ENCODE assay signal across 29 mouse cellular contexts in genomic region chr8:125609737-125610136, GRCm38 (mm10). TPM values are rescaled to one million over a fixed set of nuclear protein-coding genes. Genes with fewer than 3 reads are reported as not detected.
A peak's percentile ranks its signal among the peaks of the same experiment; 100 is the strongest.
DNase-seq lines count a peak whose midpoint lies in the region; ATAC-seq and TF ChIP-seq lines count a peak whose summit lies in the region.
"Had no signal": no experiment of that assay in that cellular context is flagged by ENCODE, and none has a peak within 500 bp of the region (broad histone marks: within the 10 kb centered on the region; RNA-seq: fewer than 3 reads in every experiment).

No protein-coding gene starts in this region.

- no peak overlapping the region for H3K4me3 ChIP-seq in lung, embryonic 14.5 days (ENCODE audit: low read depth, low read length)
- H3K4me3 ChIP-seq in lung, adult 2 months (replicated peaks; ENCODE audit: extremely low read depth, low read depth, low read length) = no peak overlapping the region
- no peak overlapping the region for H3K4me3 ChIP-seq in lung, embryonic 16.5 days (ENCODE audit: low read length)
- H3K4me3 ChIP-seq in midbrain, embryonic 16.5 days (ENCODE audit: low read depth, low read length) = no peak overlapping the region
- H3K4me3 ChIP-seq: embryonic facial prominence, embryonic 13.5 days; embryonic facial prominence, embryonic 15.5 days; erythroblast, embryonic 14.5 days; forebrain, embryonic 10.5 days; forebrain, embryonic 12.5 days had no signal

- no peak overlapping the region for H3K27ac ChIP-seq in lung, embryonic 14.5 days (ENCODE audit: low read depth)
- no peak overlapping the region for H3K27ac ChIP-seq in lung, embryonic 16.5 days (ENCODE audit: low read length)
- H3K27ac ChIP-seq in midbrain, embryonic 16.5 days (ENCODE audit: low read length) = no peak overlapping the region
- H3K27ac ChIP-seq: embryonic facial prominence, embryonic 13.5 days; embryonic facial prominence, embryonic 15.5 days; forebrain, embryonic 10.5 days; forebrain, embryonic 12.5 days had no signal

- no peaks in the 10 kb centered on the region for H3K4me1 ChIP-seq in lung, embryonic 14.5 days (ENCODE audit: insufficient read depth)
- H3K4me1 ChIP-seq in lung, adult 2 months (ENCODE audit: control insufficient read depth, insufficient read depth, low read length) = no peaks in the 10 kb centered on the region
- peaks cover 7% of the 10 kb centered on the region for H3K4me1 ChIP-seq in lung, embryonic 16.5 days (replicated peaks; ENCODE audit: control insufficient read depth, insufficient read depth, low read length)
- no peaks in the 10 kb centered on the region for H3K4me1 ChIP-seq in midbrain, embryonic 16.5 days (ENCODE audit: control insufficient read depth, insufficient read depth, low read length)
- H3K4me1 ChIP-seq: forebrain, embryonic 12.5 days had no signal

- peak; percentile 66 for DNase-seq in lung, embryonic 14.5 days
- DNase-seq in lung, adult 2 months = no peak
- peak; percentile 56 for DNase-seq in lung, postnatal 10 days
- DNase-seq in lung, postnatal 36 days = peak; percentile 38
- DNase-seq in right cerebral cortex, postnatal 14 days = no peak
- DNase-seq in left cerebral cortex, adult 11 months (ENCODE audit: low spot score) = no peak
- DNase-seq: adrenal gland, adult 8-10 months; adrenal gland, postnatal 14 days; adrenal gland, postnatal 36 days; B cell, adult 2 months; cerebellum, adult 11-12 months; cerebellum, adult 2 months; cerebellum, adult 9-10 months; cerebellum, postnatal 10 days; cerebellum, postnatal 25 days; embryo, embryonic 11 days had no signal

- no peaks in the 10 kb centered on the region for H3K36me3 ChIP-seq in lung, embryonic 14.5 days (ENCODE audit: insufficient read depth)
- H3K36me3 ChIP-seq in lung, embryonic 16.5 days (ENCODE audit: control insufficient read depth, insufficient read depth, low read length) = no peaks in the 10 kb centered on the region
- no peaks in the 10 kb centered on the region for H3K36me3 ChIP-seq in midbrain, embryonic 16.5 days (ENCODE audit: control insufficient read depth, insufficient read depth, low read length)
- H3K36me3 ChIP-seq: embryonic facial prominence, embryonic 13.5 days; embryonic facial prominence, embryonic 15.5 days; forebrain, embryonic 10.5 days; forebrain, embryonic 12.5 days; G1E had no signal

- TF ChIP-seq CTCF in lung, embryonic 14.5 days (IDR thresholded peaks at IDR 0.05; ENCODE audit: low read depth) = no peak
- no peak for TF ChIP-seq CTCF in lung, adult 2 months (IDR thresholded peaks at IDR 0.05; ENCODE audit: insufficient read depth, low read length)

- H3K4me2 ChIP-seq in lung, embryonic 14.5 days = no peak overlapping the region
- H3K4me2 ChIP-seq in lung, embryonic 16.5 days (ENCODE audit: low read depth, low read length) = no peak overlapping the region
- no peak overlapping the region for H3K4me2 ChIP-seq in midbrain, embryonic 16.5 days (ENCODE audit: low read length)
- H3K4me2 ChIP-seq: embryonic facial prominence, embryonic 13.5 days; embryonic facial prominence, embryonic 15.5 days; forebrain, embryonic 12.5 days had no signal

- no peaks in the 10 kb centered on the region for H3K9me3 ChIP-seq in lung, embryonic 14.5 days (ENCODE audit: low read depth, low read length)
- H3K9me3 ChIP-seq in lung, embryonic 16.5 days (ENCODE audit: control insufficient read depth, low read length) = no peaks in the 10 kb centered on the region
- 0 out of 2 replicates have a peak, but pooled peaks cover 2% of the 10 kb centered on the region for H3K9me3 ChIP-seq in midbrain, embryonic 16.5 days (replicated peaks; ENCODE audit: control insufficient read depth, low read length, poor library complexity, severe bottlenecking)
- H3K9me3 ChIP-seq: embryonic facial prominence, embryonic 13.5 days; embryonic facial prominence, embryonic 15.5 days; forebrain, embryonic 10.5 days; forebrain, embryonic 12.5 days had no signal

- WGBS in lung, embryonic 14.5 days = 62% methylated on average over 6 of the region's 6 CpGs
- WGBS in lung, adult 2 months = 79% methylated on average over 6 of the region's 6 CpGs
- WGBS in lung, embryonic 16.5 days = 58% methylated on average over 6 of the region's 6 CpGs
- WGBS in midbrain, embryonic 16.5 days = 85% methylated on average over 6 of the region's 6 CpGs

- no peaks in the 10 kb centered on the region for H3K27me3 ChIP-seq in lung, embryonic 14.5 days (ENCODE audit: insufficient read depth, low read length)
- no peaks in the 10 kb centered on the region for H3K27me3 ChIP-seq in lung, embryonic 16.5 days (ENCODE audit: control insufficient read depth, insufficient read depth, low read depth, low read length)
- H3K27me3 ChIP-seq in midbrain, embryonic 16.5 days (ENCODE audit: control insufficient read depth, insufficient read depth, low read depth, low read length) = no peaks in the 10 kb centered on the region
- H3K27me3 ChIP-seq: CH12.LX; embryonic facial prominence, embryonic 13.5 days; embryonic facial prominence, embryonic 15.5 days; forebrain, embryonic 12.5 days; Patski had no signal

- no peak for TF ChIP-seq POLR2A in lung, adult 2 months (IDR thresholded peaks at IDR 0.05; ENCODE audit: borderline replicate concordance, extremely low read depth, low read depth, low read length)

- peak; percentile 56; the same call in 1 of the 2 replicates for ATAC-seq in lung, embryonic 14.5 days (ENCODE audit: insufficient read depth)
- ATAC-seq in lung, embryonic 16.5 days (ENCODE audit: low read depth) = peak; percentile 65
- no peak for ATAC-seq in midbrain, embryonic 16.5 days
- ATAC-seq: activated CD4-positive, CD25-positive, alpha-beta regulatory T cell, adult 4 months; CD4-positive, CD25-positive, alpha-beta regulatory T cell, adult 4 months; forebrain, embryonic 14.5 days; Patski had no signal

- H3K9ac ChIP-seq in lung, embryonic 14.5 days = no peak overlapping the region
- H3K9ac ChIP-seq in lung, embryonic 16.5 days (ENCODE audit: low read length) = no peak overlapping the region
- H3K9ac ChIP-seq in midbrain, embryonic 16.5 days (ENCODE audit: low read depth, low read length) = no peak overlapping the region
- H3K9ac ChIP-seq: embryonic facial prominence, embryonic 13.5 days; embryonic facial prominence, embryonic 15.5 days; forebrain, embryonic 12.5 days had no signal

RNA-seq across cellular contexts. Expression of gene Sipa1l2, which starts 40.1 kb away (rescaled TPM):
- polyA plus RNA-seq in lung, embryonic 14.5 days (2014; fragmentation: Nextera tagmentation; extraction: Ambion mirVana) = 13.2 and 14.2 TPM in 2 replicates
- 36.3 and 38.6 TPM in 2 replicates for polyA plus RNA-seq in lung, adult 2 months (2012; rRNA removed)
- polyA plus RNA-seq in lung, embryonic 16.5 days (2015; fragmentation: Nextera tagmentation; extraction: Ambion mirVana) = 13.3 and 14.2 TPM in 2 replicates
- 21.7 and 26.2 TPM in 2 replicates for polyA plus RNA-seq in midbrain, embryonic 16.5 days (2015; fragmentation: Nextera tagmentation; extraction: Ambion mirVana)
- polyA plus RNA-seq: G1E had no signal

RNA-seq across cellular contexts. Expression of gene Map10, which starts 59.9 kb away (rescaled TPM):
- polyA plus RNA-seq in lung, embryonic 14.5 days (2014; fragmentation: Nextera tagmentation; extraction: Ambion mirVana) = 7.6 and 8.1 TPM in 2 replicates
- 2.0 and 2.6 TPM in 2 replicates for polyA plus RNA-seq in lung, adult 2 months (2012; rRNA removed)
- 5.3 and 6.8 TPM in 2 replicates for polyA plus RNA-seq in lung, embryonic 16.5 days (2015; fragmentation: Nextera tagmentation; extraction: Ambion mirVana)
- polyA plus RNA-seq in midbrain, embryonic 16.5 days (2015; fragmentation: Nextera tagmentation; extraction: Ambion mirVana) = 6.5 and 8.6 TPM in 2 replicates
- polyA plus RNA-seq: erythroblast, embryonic 14.5 days; G1E; Patski had no signal

Comparison
In these comparisons a context has a peak if more than half of its experiments do, and no peak if none do; other contexts are left out.
1. DNase-seq: peak in lung, embryonic 14.5 days (single experiment), lung, postnatal 10 days (single experiment) and lung, postnatal 36 days (single experiment); none in lung, adult 2 months (single experiment), right cerebral cortex, postnatal 14 days (single experiment) and left cerebral cortex, adult 11 months (single experiment).